Mouse (Mus musculus) stomach, postnatal 0 days (tissue): ENCODE results near the gene Cltb.

Experiments
- CTCF ChIP-seq: IDR thresholded peaks from 2 replicates; pipeline ENCODE4 v1.5.1; 2016; ENCODE audit warnings: antibody characterized with exemption, low read depth, mild to moderate bottlenecking, moderate library complexity
- EP300 ChIP-seq: optimal IDR thresholded peaks from 2 replicates; pipeline ENCODE3; 2016; ENCODE audit warnings: antibody characterized with exemption

GRCm38 (mm10) chr13:54559656-54560055, 51.5 kb downstream of the Cltb start:
- no peak for TF ChIP-seq CTCF
- no peak for TF ChIP-seq EP300
